Mouse (Mus musculus) limb, embryonic 11.5 days (tissue): ENCODE results near the gene Pacsin2. TPM values are rescaled to one million over a fixed set of nuclear protein-coding genes. Genes with fewer than 3 reads are reported as not detected.

Experiments used
- ATAC-seq: fragments of 200-750 bp; cut with Nextera tagmentation; 2 replicates; pipeline ENCODE4 v1.8.0; 2017; ENCODE audit warnings: low read depth; ENCODE audit not compliant: insufficient number of reproducible peaks, low FRiP score, low TSS enrichment
- DNase-seq: peaks from one replicate; pipeline ENCODE4 v3.0.0-alpha.2; 2015; ENCODE audit warnings: low spot score
- H3K27ac ChIP-seq: fragments of 300-500 bp; sonication (generic); replicated peaks from 2 replicates; pipeline ENCODE4 v1.5.1; 2014; ENCODE audit warnings: low read depth, mild to moderate bottlenecking, low read length
- H3K27me3 ChIP-seq: fragments of 300-500 bp; sonication (generic); 2 replicates; pipeline ENCODE4 v1.6.1; 2014; ENCODE audit warnings: mild to moderate bottlenecking, low read length, mixed read lengths; ENCODE audit not compliant: control insufficient read depth, insufficient read depth
- H3K36me3 ChIP-seq: fragments of 300-500 bp; sonication (generic); 2 replicates; pipeline ENCODE4 v1.6.1; 2014; ENCODE audit warnings: mild to moderate bottlenecking, low read length, moderate library complexity, mixed read lengths; ENCODE audit not compliant: control insufficient read depth, insufficient read depth
- H3K4me1 ChIP-seq: fragments of 300-500 bp; sonication (generic); 2 replicates; pipeline ENCODE4 v1.6.1; 2014; ENCODE audit warnings: low read length, mixed read lengths; ENCODE audit not compliant: control insufficient read depth, insufficient read depth
- H3K4me2 ChIP-seq: fragments of 300-500 bp; sonication (generic); 2 replicates; pipeline ENCODE4 v1.6.1; 2014; ENCODE audit warnings: low read depth, mild to moderate bottlenecking, moderate library complexity; ENCODE audit not compliant: severe bottlenecking
- H3K4me3 ChIP-seq: fragments of 300-500 bp; sonication (generic); 2 replicates; pipeline ENCODE4 v1.5.1; 2014; ENCODE audit warnings: low read depth, low read length
- H3K9ac ChIP-seq: fragments of 300-500 bp; sonication (generic); 2 replicates; pipeline ENCODE4 v1.6.1; 2014; ENCODE audit warnings: mild to moderate bottlenecking, low read length
- H3K9me3 ChIP-seq: fragments of 300-500 bp; sonication (generic); 2 replicates; pipeline ENCODE4 v1.6.1; 2016; ENCODE audit warnings: low read length; ENCODE audit not compliant: control insufficient read depth
- WGBS: fragments of 180-500 bp; shearing (Covaris S2); extraction: QIAGEN DNeasy Blood & Tissue Kit; methylation state at CpG from one replicate; pipeline ENCODE4 v1.1.7; 2014; 5-methylcytosine and 5-hydroxymethylcytosine counted together
- polyA plus RNA-seq: library from polyadenylated mRNA; unstranded; fragments of >200 nt; fragmentation: Nextera tagmentation; extraction: Ambion mirVana; gene quantifications from 2 replicates; pipeline ENCODE4 v1.2.1, GENCODE M21; 2014

Gene Pacsin2
- polyA plus RNA-seq, 1 experiment from 2014 or later: 45.4 TPM

DNA sequence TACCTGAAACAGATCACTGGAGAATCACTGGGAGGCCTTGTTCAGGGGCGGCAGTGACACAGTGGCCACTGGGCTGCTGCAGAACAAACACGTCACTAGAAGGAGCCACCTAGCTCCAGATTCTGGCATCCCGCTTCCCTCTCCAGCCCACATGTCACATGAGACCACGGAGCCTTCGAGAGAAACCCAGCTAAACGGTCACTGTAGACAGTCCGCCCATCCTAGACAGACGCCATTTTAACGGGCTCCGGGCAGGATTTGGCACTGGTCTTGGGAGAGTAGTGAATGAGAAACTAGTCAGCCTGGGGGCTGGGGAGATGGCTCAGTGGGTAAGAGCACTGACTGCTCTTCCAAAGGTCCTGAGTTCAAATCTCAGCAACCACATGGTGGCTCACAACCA lies 19.9 kb upstream of the Pacsin2 start:
- ATAC-seq: no peak
- H3K4me3 ChIP-seq: no peak overlapping the region
- no peaks in the 10 kb centered on the region for H3K9me3 ChIP-seq
- no peaks in the 10 kb centered on the region for H3K27me3 ChIP-seq
- DNase-seq: no peak
- 0 out of 2 replicates have a peak, but pooled peaks cover 2% of the 10 kb centered on the region for H3K4me1 ChIP-seq
- no peak overlapping the region for H3K4me2 ChIP-seq
- H3K9ac ChIP-seq: no peak overlapping the region
- no peak overlapping the region for H3K27ac ChIP-seq
- no peaks in the 10 kb centered on the region for H3K36me3 ChIP-seq
- 92% methylated on average over 10 of the region's 10 CpGs for WGBS

DNA sequence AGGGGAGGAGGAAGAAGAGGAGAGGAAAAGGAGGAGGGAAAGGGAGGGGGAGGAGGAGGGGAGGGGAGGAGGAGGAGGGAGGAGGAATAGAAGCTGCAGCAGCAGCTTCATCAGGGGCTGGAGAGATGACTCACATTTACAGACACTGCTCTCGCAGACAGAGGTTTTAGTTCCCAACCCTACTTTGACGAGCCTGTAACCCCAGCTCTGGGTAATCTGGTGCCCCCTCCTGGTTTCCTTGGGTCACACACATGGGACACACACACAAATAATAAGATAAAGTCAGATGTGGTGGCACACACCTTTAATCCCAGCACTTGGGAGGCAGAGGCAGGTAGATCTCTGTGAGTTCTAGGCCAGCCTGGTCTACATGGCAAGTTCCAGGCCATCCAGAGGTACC lies 19.1 kb upstream of the Pacsin2 start:
- Histone ChIP-seq H3K27me3 (no peaks in the 10 kb centered on the region), H3K36me3 (no peaks in the 10 kb centered on the region), H3K4me2 (no peak overlapping the region), H3K9ac (no peak overlapping the region), H3K4me3 (no peak overlapping the region), H3K4me1 (0 out of 2 replicates have a peak, but pooled peaks cover 2% of the 10 kb centered on the region), H3K27ac (no peak overlapping the region), H3K9me3 (no peaks in the 10 kb centered on the region)
- WGBS: 35% methylated on average over 2 of the region's 2 CpGs
- ATAC-seq: no peak
- DNase-seq: no peak

DNA sequence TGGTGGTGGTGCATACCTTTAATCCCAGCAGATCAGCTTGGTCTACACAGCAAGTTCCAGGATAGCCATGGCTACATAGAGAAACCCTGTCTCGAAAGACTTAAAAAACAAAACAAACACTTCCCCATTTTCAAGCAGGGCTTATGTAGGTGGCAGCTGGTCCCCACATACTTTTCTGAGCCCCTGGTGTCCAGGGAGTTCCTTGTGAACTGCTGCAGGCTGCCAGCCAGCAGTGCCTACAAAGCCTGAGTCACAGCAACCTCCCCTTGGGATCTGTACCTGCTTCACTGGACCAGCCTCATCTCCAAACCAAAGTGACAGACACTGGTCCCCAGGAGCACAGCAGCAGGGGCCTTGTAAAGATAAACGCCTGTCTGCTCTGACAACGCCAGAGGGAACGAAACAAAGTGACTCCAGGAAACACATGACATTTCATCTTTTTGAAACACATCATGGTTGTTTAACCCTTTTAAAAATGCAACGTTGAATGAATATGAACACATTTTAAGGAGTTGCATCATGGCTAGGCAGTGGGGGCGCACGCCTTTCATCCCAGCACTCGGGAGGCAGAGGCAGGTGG lies 18.3 kb upstream of the Pacsin2 start:
- Histone ChIP-seq H3K4me3 (no peak overlapping the region), H3K4me2 (no peak overlapping the region), H3K9ac (no peak overlapping the region), H3K27me3 (no peaks in the 10 kb centered on the region), H3K4me1 (0 out of 2 replicates have a peak, but pooled peaks cover 2% of the 10 kb centered on the region), H3K36me3 (no peaks in the 10 kb centered on the region), H3K9me3 (no peaks in the 10 kb centered on the region), H3K27ac (no peak overlapping the region)
- DNase-seq (no peak), ATAC-seq (no peak)
- 78% methylated on average over 8 of the region's 8 CpGs for WGBS

DNA sequence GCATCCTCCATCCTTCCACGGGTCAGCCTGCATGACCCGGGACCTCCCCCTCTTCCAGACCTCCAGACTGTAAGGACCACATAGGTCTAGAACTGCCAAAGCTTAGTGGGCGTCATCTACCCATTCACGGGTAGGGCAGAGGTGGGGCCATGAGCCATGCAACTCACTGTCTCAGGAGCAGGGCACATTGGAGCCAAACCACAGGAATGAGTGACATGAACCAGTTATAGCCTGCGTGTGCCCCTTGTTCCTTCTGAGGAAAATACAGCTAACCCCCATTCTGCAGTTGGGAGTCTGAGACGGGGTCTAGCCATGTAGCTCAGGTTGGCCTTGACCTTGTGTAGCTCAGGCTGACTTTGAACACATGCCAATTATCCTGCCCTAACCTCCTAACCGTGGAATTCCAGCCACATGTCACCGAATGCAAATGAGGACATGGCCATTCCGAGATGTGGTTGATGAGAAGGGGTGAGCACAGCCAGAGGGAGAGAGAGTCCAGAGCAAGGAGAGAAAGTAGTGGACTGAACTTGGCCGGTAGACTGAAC lies 16.9 kb upstream of the Pacsin2 start:
- no peaks in the 10 kb centered on the region for H3K36me3 ChIP-seq
- DNase-seq (no peak), ATAC-seq (no peak)
- no peak overlapping the region for H3K4me2 ChIP-seq
- no peak overlapping the region for H3K27ac ChIP-seq
- 0 out of 2 replicates have a peak, but pooled peaks cover 2% of the 10 kb centered on the region for H3K4me1 ChIP-seq
- H3K9me3 ChIP-seq: no peaks in the 10 kb centered on the region
- no peak overlapping the region for H3K9ac ChIP-seq
- WGBS: 67% methylated on average over 10 of the region's 10 CpGs
- no peaks in the 10 kb centered on the region for H3K27me3 ChIP-seq
- no peak overlapping the region for H3K4me3 ChIP-seq

DNA sequence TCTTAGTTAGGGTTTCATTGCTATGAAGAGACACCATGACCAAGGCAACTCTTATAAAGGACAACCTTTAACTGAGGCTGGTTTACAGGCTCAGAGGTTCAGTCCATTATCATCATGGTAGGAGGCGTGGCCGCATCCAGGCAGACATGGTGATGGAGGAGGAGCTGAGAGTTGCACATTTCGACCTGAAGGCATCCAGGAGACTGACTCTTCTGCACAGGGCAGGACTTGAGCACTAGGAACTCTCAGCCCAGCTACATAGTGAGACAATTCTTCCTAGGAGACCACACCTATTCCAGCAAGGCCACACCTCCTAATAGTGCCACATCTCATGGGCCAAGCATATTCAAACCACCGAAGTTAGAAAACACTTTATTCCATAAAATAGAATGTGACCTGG lies 15.4 kb upstream of the Pacsin2 start:
- H3K9ac ChIP-seq: no peak overlapping the region
- 0 out of 2 replicates have a peak, but pooled peaks cover 2% of the 10 kb centered on the region for H3K4me1 ChIP-seq
- DNase-seq (no peak), ATAC-seq (no peak)
- no peak overlapping the region for H3K4me3 ChIP-seq
- H3K36me3 ChIP-seq: no peaks in the 10 kb centered on the region
- H3K27me3 ChIP-seq: no peaks in the 10 kb centered on the region
- H3K4me2 ChIP-seq: no peak overlapping the region
- H3K27ac ChIP-seq: no peak overlapping the region
- no peaks in the 10 kb centered on the region for H3K9me3 ChIP-seq
- WGBS: 78% methylated on average over 4 of the region's 4 CpGs

DNA sequence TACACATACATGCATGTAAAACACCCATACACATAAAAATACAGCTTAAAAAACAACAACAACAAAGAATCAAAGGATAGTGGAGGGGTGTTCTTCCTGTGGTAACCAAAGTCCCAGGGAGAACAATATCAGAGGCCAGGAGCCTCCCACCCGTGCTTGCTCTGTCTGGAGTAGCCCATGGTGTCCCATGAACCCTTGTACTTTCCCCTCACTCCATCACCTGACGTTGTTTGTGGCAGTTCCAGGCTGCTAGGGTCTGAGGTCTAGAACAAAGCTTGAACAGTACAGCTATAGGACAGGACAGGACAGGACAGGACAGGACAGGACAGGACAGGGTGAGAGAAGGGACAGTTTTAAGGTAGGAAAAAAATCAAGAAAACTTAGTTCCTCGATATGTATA lies 13.7 kb upstream of the Pacsin2 start:
- Histone ChIP-seq H3K4me3 (no peak overlapping the region), H3K27me3 (no peaks in the 10 kb centered on the region), H3K4me2 (no peak overlapping the region), H3K9ac (no peak overlapping the region), H3K9me3 (no peaks in the 10 kb centered on the region), H3K27ac (no peak overlapping the region), H3K36me3 (no peaks in the 10 kb centered on the region), H3K4me1 (peaks cover 16% of the 10 kb centered on the region; the same call in 1 of the 2 replicates)
- no peak for DNase-seq
- 69% methylated on average over 3 of the region's 3 CpGs for WGBS
- ATAC-seq: no peak

DNA sequence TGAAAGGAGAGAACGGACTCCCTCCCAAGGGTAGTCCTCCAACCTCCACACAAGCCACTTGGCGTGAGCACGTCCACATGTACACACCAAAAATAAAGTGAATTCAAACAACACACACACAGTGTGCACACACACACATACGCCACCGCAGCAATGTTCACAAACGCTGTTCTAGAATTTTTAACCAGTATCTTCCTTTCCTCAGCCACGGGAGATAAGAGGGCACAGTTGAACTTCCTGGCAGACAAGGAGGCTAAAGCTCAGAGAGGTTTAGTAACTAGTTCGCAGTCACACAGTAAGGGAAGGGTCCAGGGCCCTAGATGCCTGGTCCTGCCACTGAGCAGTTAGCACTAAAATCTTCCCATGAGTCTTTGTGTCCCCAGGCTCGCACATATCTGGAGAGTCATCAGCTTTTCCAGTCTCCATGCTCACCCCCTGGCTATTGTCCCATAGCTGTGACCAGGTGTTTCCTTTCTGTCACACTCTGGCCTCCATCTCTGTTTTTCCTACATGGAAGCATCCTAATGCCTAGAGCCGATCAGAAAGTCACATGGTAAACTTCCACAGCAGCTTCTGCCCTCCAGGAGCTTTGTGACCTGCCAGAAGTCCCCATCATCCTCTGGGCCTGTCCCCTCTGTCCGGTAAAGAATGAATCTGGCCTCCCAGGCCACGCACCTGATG lies 12.3 kb upstream of the Pacsin2 start:
- no peak overlapping the region for H3K4me3 ChIP-seq
- no peaks in the 10 kb centered on the region for H3K27me3 ChIP-seq
- WGBS: 84% methylated on average over 12 of the region's 12 CpGs
- H3K36me3 ChIP-seq: no peaks in the 10 kb centered on the region
- H3K27ac ChIP-seq: no peak overlapping the region
- DNase-seq (no peak), ATAC-seq (no peak)
- no peaks in the 10 kb centered on the region for H3K9me3 ChIP-seq
- no peak overlapping the region for H3K4me2 ChIP-seq
- H3K4me1 ChIP-seq: peaks cover 16% of the 10 kb centered on the region; the same call in 1 of the 2 replicates
- no peak overlapping the region for H3K9ac ChIP-seq

DNA sequence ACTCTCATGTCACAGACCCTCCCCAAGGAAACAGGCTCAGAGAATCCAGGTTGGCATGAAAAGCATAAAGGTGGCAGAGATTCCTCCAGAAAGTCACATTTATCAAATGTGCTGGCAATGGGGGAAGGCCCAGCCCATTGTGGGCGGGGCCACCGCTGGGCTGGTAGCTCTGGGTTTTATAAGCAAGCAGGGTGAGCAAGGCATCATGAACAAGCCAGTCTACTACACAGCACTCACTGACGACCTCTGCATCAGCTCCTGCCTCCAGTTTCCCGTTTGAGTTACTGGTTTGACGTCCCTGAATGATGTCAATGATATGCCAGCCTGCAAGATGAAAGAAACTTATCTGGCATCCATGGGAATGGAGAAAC lies 10.0 kb upstream of the Pacsin2 start:
- no peak overlapping the region for H3K27ac ChIP-seq
- no peaks in the 10 kb centered on the region for H3K36me3 ChIP-seq
- peaks cover 13% of the 10 kb centered on the region; the same call in 1 of the 2 replicates for H3K4me1 ChIP-seq
- no peak for ATAC-seq
- WGBS: 27% methylated on average over 5 of the region's 5 CpGs
- no peak overlapping the region for H3K4me3 ChIP-seq
- DNase-seq: peak; percentile 32
- no peaks in the 10 kb centered on the region for H3K27me3 ChIP-seq
- no peak overlapping the region for H3K9ac ChIP-seq
- H3K4me2 ChIP-seq: no peak overlapping the region
- no peaks in the 10 kb centered on the region for H3K9me3 ChIP-seq
